12 mouse cellular contexts compared by ENCODE assay signal in genomic region chr2:172105241-172105640, GRCm38 (mm10).
DNase-seq lines count a peak whose midpoint lies in the region; ATAC-seq and TF ChIP-seq lines count a peak whose summit lies in the region.
"Had no signal": no experiment of that assay in that cellular context is flagged by ENCODE, and none has a peak within 500 bp of the region (broad histone marks: within the 10 kb centered on the region; RNA-seq: fewer than 3 reads in every experiment).

No protein-coding gene starts in this region.

- H3K4me3 ChIP-seq in midbrain, embryonic 12.5 days, result no peak overlapping the region
- H3K4me3 ChIP-seq in layer of hippocampus, adult 2 months, result no peak overlapping the region
- H3K4me3 ChIP-seq: heart, embryonic 12.5 days had no signal

- H3K27me3 ChIP-seq in midbrain, embryonic 12.5 days, result no peaks in the 10 kb centered on the region
- H3K27me3 ChIP-seq: heart, embryonic 12.5 days had no signal

- H3K27ac ChIP-seq in midbrain, embryonic 12.5 days (replicated peaks), result 0 out of 2 replicates have a peak overlapping the region, but pooled peaks have one; percentile 8
- no peak overlapping the region for H3K27ac ChIP-seq in layer of hippocampus, adult 2 months

- H3K36me3 ChIP-seq in midbrain, embryonic 12.5 days, result no peaks in the 10 kb centered on the region
- H3K36me3 ChIP-seq: heart, embryonic 12.5 days had no signal

- 51% methylated on average over 10 of the region's 10 CpGs for WGBS in midbrain, embryonic 12.5 days

- peak; percentile 76 for DNase-seq in heart, adult 11 months
- no peak for DNase-seq in heart, postnatal 14 days
- DNase-seq in brain, embryonic 14.5 days (ENCODE audit: low read depth), result peak; percentile 58
- peak; percentile 49 to 55 for DNase-seq in cerebellum, postnatal 36 days
- DNase-seq in layer of hippocampus, adult 2 months (ENCODE audit: low spot score in 2 of 2), result no peak
- DNase-seq in left cerebral cortex, postnatal 14 days (ENCODE audit: low spot score in 2 of 2), result no peak
- DNase-seq in left cerebral cortex, adult 9 months (ENCODE audit: low spot score in 2 of 2), result no peak
- DNase-seq: adrenal gland, postnatal 36 days; B cell, adult 2 months; kidney, postnatal 25 days had no signal

- H3K4me1 ChIP-seq in midbrain, embryonic 12.5 days, result peaks cover 23% of the 10 kb centered on the region
- H3K4me1 ChIP-seq: heart, embryonic 12.5 days had no signal

- TF ChIP-seq POLR2A in brain, embryonic 14.5 days (IDR thresholded peaks at IDR 0.05; ENCODE audit: borderline replicate concordance, extremely low read depth, insufficient read depth, insufficient read length, poor library complexity, severe bottlenecking), result no peak

- H3K9ac ChIP-seq in midbrain, embryonic 12.5 days (replicated peaks), result no peak overlapping the region
- H3K9ac ChIP-seq: heart, embryonic 12.5 days had no signal

- TF ChIP-seq CTCF in brain, embryonic 14.5 days (IDR thresholded peaks at IDR 0.05; ENCODE audit: borderline replicate concordance, extremely low read depth, insufficient read depth, insufficient read length), result no peak
- TF ChIP-seq CTCF in layer of hippocampus, adult 2 months (conservative IDR thresholded peaks at IDR 0.05), result no peak

- intact Hi-C loops in heart, postnatal 14 days (cut with DNase I), result no loop called here
- intact Hi-C loops in left cerebral cortex, postnatal 14 days (cut with DNase I), result no loop called here

- H3K4me2 ChIP-seq in midbrain, embryonic 12.5 days (replicated peaks), result no peak overlapping the region
- H3K4me2 ChIP-seq: heart, embryonic 12.5 days had no signal

- no peaks in the 10 kb centered on the region for H3K9me3 ChIP-seq in midbrain, embryonic 12.5 days
- H3K9me3 ChIP-seq: heart, embryonic 12.5 days had no signal

- peak; percentile 79 for ATAC-seq in midbrain, embryonic 12.5 days (ENCODE audit: low FRiP score, low read depth)

Comparison
In these comparisons a context has a peak if more than half of its experiments do, and no peak if none do; other contexts are left out.
1. DNase-seq: peak in heart, adult 11 months (single experiment), brain, embryonic 14.5 days (single experiment) and cerebellum, postnatal 36 days (2 of 2); none in heart, postnatal 14 days (0 of 2), layer of hippocampus, adult 2 months (0 of 2), left cerebral cortex, postnatal 14 days (0 of 2) and left cerebral cortex, adult 9 months (0 of 2).